Mouse (Mus musculus): ENCODE results near the gene Nipal3.

Gene Nipal3

DNA sequence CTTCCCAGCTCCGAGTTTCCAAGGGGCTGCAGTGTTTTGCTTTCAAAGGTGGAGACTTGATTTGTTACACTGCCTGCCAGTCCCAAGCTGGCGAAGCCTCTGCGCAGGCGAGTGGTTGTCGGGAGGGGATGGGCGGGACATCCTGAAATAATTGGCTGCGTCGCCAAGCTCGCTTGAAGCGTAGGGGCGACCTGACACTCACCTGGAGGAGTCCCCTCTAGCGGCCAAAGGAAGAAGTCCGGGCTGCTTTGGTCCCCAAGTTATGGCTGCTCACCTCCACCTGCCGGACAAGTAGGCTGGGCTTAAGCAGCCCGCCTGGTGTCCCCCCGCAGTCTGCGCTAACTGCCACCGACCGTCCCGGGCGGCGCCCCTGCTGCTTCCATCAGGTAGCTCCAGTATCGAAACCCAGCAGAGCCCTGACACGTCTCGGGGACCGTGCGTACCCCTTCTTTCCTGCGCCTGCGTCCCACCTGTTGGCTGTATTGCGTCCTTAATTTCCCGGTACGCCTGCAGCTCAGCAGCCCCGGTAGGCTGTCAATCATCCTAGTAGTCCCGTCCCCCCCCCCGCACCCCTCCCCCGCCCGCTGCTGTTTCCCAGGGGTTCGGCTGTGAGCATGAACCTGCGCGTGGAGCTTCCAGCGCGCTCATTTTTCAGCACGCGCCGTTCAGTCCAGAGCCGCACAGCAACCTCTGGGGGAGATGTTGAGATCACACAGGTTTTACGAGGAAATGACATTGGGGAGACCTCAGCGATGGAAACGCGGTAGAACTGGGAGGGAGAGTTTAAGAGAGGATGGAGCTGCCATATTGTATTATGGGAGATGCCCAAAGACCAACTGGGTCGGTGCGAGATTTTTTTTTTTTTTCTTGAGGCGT is at the start of gene Nipal3, which contains the start of gene Stpg1:
Gene Nipal3, minus strand, starts transcription at position 518 of the 876 bp plus-strand sequence.
Gene Stpg1, plus strand, starts transcription at position 270 of the 876 bp plus-strand sequence.
- DNase-seq (ENCODE audit: low read depth, low spot score), result peak; percentile 100

DNA sequence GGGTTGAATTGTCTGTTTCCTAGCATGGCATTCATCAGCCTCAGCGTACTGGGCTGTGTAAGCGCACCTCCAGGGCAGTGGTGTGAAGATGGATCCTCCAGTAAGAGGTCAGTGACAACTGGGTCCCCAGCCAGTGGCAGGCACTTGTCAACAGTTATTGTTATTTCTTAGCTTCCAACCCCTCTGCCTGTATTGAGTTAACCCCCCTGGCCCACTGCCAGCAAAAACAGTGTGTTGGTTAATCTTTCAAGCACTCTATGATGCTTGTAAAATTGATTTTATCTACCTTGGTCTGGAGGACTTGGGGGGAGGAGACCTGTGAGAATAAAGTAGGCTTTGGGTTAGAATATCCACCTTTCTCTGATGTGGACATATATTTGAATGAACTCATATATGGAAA is 49.4 kb upstream of the Nipal3 start:
- no peak for DNase-seq (ENCODE audit: low read depth, low spot score)

DNA sequence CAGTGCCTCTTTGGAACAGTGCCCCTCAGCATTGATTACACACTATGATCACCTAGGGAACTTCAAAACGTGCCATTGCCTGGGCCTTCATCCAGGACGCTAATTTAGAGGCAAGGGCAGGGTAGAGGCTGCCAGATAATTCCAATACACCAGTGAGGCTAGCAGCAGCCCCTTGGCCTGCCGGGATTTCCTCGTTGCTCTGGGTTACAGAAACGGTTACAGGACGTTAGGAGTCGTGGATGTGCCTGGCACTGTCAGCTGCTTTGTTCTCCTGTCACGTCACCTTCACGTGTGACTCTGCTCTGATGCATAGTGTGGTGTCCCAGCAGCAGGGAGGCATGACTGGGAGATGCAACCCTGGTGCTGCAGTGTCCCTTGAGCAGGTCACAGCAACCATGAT is 45.2 kb upstream of the Nipal3 start:
- no peak for DNase-seq (ENCODE audit: low read depth, low spot score)

DNA sequence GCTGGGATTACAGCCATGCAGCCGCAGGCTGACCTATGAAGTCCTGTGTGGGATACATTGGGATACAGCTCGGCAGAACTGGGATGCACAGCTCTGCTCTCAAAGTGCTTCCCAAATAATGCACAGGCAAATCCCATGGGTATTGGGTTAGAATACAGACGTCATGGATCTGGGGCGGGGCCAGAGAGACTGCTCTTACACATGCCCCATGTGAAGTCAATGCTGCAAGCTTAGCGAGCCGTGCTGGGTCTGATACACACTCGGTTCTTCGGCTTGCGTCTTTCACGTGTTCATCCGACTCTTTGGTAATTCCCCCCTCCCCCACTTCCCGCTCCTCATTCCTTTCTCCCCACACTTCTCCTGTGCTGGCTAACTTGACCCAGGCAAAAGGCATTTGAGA is 44.2 kb upstream of the Nipal3 start:
- no peak for DNase-seq (ENCODE audit: low read depth, low spot score)

GRCm38 (mm10) chr4:135535021-135535420 is 40.2 kb upstream of the Nipal3 start:
- no peak for DNase-seq (ENCODE audit: low read depth, low spot score)

DNA sequence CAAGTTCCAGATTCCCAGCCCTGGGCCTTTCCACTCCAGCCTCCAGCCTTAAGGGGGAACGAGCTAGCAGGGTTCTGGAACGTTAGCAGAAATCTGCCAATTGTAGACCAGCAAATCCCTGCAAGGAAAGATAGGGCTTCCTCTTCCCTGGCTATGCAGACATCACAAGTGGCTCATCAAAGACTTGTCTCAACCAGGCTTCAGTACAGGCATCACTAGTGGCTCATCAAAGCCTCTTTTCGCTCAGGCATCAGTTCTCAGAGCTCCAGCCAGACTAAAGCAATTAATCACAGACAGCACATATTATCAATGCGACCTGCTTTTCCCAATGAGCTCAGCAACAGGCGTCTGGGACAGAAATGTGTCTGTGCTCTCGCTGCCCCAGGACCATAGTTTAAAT is 38.2 kb upstream of the Nipal3 start:
- no peak for DNase-seq (ENCODE audit: low read depth, low spot score)

DNA sequence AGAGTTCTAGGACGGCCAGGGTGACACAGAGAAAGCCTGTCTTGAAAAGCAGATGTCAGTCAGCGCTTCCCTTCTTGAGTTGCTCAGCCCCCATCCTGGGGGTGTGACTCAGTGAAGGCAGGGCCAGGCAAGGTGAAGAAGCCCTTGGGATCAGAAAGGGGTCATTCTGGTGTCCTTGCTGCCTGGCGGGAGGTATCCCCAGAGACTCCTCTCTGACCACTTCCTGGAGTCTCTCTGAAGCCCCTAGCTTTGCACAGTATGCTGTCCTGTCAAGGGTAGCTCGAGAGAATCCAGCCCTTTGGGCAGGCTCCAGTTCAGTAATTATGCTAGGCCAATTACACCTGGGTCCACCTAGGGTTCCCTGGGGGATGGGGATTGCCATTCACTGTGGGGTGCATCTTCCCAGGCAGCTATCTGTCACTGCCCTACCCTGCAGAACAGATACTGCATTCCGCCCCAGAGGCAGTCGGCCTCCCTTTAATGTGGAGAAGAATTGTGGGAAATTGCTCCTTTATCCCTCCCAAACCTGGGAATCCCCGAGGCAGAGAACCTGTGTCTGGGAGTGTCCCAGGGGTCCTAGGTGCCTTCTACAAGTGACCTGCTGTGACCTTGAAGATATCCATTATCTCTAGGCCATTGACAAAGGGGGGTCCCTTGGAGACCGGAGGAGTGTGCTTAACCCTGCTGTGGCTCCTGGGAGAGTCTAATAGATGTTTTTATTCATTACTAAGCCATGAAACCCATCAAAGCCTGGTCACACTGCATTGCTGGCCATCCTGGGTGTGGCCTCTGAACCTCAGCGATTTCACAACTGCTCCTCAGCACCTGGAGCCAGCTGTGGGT is 37.2 kb upstream of the Nipal3 start:
- no peak for DNase-seq (ENCODE audit: low read depth, low spot score)

- DNase-seq (ENCODE audit: low read depth, low spot score), result peak; percentile 80
Measured at GRCm38 (mm10) chr4:135531236-135531635, 36.4 kb upstream of the Nipal3 start.

- no peak for DNase-seq (ENCODE audit: low read depth, low spot score)
Measured at GRCm38 (mm10) chr4:135530270-135530669, 35.4 kb upstream of the Nipal3 start.

DNA sequence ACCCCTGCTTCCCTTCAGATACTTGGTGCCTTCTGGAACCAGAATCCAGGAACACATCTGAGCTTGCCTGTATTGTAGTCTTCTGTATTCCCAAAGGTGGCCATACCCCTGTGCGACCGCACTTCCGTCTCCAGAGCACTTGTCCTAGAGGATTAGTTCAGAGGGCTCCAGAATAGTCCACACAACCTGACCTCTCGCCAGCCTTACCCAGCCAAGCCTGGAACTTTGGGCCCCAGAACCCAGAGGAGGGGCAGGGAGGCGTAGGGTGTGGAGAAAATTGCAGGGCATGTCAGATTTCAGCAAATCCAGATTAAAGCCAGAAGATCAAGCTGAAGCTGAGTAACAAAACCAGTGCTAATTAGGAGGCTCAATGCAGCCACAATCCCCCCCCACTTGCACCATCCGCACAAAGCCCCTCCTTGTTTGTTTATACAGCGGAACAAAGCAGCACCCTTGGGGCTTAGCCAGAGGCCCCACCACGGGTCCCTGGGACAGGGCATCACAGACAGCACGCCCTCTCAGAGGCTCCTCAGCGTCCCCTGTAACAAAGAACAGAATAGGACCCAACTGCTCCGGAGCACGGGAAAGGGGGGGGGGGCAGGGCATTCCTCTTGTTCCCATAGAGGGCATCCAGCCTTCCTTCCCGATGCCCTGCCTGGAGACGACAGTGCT is 31.3 kb upstream of the Nipal3 start:
- DNase-seq (ENCODE audit: low read depth, low spot score), result peak; percentile 74

DNA sequence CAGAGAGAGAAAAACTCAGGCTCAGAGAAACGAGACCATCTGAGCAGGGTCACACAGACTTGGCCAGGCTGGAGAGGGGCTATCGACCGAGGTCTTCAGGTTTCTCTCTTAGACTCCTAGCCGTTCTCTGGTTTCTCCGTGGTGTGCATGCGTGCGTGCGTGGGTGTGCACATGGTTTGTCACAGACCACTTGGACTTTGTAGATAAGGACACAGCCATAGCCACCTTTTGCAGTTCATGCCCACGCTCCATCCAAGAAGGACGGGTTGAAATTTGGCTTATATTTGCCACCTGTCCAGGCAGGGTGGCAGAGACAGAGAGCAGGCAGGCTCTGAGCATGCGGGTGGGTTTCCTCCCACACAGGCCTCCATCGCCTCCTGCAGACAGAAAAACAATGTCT is 30.2 kb upstream of the Nipal3 start:
- no peak for DNase-seq (ENCODE audit: low read depth, low spot score)

DNA sequence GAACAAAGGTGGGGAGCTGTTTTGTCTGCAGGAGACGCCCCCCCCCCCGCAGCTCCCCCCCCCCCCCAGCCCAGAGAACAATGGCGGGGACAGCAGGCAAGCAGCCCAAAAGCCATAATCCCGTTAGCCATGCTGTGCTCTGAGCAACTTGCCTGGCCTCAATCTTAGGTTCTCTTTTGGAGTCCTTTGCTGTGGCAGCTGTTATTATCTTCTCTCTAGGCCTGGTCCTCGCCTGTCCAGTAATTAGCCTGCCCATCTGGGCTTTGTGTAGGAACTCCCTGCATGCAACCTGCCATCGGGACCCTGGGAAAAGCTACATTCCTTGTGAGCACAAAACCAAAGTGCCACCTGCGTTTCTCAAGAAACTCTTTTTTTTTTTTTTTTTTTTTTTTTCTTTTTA is 29.1 kb upstream of the Nipal3 start:
- no peak for DNase-seq (ENCODE audit: low read depth, low spot score)

DNA sequence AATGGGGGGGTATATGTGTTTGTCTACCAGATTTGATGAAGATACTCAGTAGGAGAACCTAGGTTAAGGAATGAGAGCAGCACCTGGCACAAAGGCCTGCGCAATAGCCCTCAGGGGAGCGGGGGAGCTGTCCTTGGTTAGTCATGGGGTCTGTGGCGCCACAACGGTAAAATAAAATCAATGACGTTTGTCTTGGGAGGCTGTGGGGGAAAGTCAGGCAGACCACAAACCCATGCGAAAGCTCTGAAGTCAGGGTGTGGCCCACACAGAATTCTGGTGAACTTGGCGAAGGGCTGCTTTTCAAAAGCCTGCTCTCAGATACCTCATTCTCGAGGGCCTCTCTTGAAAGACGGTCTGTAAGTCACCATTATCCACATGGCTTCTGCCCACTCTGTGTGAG is 25.6 kb upstream of the Nipal3 start:
- DNase-seq (ENCODE audit: low read depth, low spot score), result no peak

DNA sequence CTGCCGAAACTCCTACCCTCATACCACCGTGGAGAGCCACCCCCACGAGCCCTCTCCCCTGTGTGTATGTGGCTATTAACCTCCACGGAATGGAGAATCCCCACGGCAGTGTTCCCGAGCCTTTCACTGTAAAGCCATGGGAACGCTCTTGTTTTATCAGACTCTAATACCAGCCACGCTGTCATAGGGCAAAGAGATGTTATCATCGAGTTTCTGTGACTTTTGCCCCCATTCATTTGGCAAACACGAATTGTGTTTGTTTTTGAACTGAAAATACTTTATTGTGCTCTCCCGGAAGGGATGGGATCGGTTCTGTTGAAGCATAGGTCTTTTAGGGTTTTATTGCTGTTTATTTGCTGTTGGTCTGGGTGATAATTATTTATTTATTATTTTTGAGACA is 23.3 kb upstream of the Nipal3 start:
- DNase-seq (ENCODE audit: low read depth, low spot score), result no peak

DNA sequence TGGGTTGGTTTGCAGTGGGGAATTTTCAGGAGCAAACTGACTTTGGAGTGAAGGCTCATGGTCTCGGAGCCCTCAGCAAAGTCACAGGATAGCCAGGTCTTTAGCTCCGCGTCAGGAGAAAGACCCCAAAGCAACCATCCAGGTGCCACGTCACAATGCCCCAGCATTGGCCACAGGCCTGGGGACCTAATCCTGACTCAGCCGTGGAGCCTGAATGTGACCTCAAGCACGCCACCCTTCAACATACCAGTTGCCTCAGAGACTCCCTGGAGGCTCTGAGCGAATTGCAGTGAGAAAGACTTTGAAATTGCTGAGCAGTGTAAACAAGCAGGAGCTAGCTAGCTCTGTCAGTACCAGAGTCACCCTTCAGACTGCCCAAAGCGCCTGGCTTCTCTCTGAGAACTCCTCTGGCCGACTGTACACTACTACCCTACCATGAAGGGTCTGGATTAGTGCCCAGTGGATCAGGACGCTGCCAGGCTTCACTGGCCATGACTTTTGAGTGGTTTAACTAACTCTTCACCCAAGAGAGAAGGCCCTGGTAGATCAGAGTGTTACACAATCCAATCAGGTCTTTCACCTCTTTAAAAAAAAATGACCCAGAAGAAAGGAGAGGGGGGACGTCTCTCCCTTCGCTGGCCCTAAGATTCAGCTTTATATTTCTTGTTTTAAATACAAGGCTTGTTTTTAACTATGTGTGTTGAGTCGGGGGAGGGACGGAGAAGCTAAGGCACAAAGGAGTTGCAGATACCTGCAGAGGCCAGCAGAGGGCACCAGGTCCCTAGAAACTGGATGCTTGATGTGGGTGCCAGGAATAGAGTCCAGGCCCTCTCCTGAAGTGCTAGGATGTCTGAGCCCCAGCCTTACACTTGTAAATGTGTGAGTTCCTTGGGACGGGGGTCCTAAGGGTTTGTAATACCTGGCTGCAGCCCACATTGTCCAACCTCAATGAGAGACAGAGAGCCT is 21.8 kb upstream of the Nipal3 start:
- peak; percentile 47 for DNase-seq (ENCODE audit: low read depth, low spot score)

DNA sequence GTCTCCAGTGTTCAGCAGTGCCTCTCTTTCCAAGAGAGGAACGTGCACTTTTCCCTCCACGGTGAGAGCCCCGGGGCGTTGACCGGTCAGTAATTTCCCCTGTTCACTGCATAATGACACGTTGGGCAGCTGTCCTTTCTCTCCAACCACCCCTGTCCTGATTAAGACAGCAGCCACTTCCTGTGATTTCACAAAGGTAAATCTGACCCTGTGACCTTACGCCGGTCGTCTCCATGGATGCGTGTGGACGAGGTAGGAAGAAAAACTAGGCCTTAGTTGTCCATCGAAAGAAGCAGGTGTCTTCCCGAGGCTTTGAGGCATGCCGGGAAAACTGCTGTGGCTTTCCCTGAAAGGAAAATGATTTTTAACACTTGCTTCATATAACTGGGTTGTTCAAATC is 20.1 kb upstream of the Nipal3 start:
- no peak for DNase-seq (ENCODE audit: low read depth, low spot score)

DNA sequence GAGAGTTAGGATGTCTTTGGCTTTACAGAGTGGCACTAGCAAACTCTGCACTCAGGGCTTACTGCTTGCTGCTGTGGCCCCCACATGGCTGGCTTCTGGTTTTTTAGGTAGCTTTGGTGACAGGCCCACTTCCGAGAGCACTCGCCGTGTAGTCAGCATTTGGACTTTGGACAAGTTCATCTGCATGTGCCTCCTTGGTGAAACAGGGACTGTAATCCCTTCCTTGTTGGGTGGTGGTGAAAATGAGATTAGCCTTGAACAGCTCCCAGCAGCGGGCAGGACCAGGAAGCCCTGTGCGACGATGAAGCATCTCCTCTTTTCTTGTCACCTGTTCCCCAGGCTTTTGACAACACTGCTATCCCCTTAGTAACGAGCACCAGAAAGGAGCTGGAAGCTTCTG is 19.0 kb upstream of the Nipal3 start:
- no peak for DNase-seq (ENCODE audit: low read depth, low spot score)

DNA sequence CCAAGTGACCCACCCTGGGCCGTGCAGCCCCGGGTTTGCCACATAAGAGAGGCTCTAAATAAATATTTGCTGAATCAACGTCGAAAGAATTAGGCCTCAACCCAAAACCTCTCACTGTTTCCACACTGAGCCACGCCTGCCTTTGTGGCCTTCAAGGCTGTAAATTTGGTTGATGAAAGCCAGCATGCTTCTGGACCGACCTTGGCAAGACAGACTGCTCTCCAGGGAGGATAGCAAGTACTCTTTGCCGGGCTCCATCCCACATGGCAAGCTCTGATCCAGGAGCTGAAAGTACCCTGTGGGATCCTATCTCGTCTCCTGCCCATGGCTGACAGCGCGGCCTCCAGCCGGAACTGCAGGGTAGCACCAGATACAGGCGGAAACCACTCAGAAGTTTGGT is 14.7 kb upstream of the Nipal3 start:
- DNase-seq (ENCODE audit: low read depth, low spot score), result no peak

DNA sequence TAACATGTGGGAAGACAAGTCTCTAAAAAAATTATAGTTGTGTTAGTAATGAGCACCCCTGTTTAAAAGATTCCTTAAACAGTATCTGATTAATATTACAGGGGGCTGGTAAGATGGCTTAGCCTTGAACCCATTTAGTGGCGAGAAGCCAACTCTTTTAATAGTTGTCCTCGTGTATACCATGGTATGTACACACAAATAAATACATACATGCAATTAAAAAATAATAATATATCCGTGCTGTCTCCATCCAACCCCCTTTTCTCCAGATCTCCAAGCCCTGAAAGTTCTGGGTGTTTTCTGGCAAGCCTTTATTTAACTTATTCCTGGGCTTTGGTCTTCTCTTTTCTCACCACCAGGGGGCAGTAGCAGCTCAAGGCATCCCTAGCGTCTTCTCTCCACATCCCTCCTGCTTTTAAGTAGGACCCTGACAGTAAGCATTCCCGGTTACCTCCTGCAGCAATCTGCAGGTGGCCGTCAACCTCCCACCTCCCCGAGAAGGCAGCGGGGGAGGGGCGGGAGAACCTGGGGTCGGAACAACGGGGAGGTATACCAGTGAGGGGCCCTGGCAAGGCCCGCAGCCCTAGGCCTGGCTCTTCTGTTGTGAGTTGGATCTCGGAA is 13.7 kb upstream of the Nipal3 start:
- peak; percentile 89 for DNase-seq (ENCODE audit: low read depth, low spot score)

DNA sequence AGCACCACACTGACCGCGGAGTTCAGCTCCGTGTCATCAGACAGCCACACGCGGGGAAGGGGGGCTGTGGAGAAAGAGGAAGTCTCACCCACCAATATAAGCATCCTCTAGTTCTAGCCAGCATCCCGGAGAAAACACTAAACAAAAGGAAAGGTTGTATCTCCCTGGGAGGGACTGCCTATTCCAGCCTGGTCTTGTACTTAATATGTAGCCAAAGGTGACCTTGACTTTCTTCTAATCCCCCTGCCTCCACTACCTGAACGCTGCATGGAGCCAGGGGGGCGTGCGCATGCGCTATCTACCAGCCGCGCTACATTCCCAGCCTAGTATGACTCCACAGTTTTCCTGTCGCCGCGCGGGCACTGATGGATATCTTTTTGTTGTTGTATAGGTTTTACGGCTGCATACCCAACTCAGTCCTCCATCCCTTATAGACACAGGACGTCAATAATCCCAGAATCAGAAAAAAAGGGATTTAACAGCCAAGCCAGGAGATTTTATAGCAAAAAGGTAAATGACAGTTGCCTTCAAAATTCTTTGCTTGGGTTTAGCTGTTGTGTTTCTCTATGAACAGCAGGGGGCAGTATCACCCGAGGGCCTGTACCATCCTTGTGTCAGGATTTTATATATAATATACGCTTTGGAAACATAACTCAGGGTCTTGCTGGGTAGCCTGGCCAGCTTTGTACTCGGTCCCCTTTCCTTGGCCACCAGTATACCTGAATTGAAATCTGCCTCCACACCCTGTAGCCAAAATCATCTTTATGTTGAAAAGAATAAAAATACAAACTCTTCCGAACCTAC is 12.9 kb upstream of the Nipal3 start:
- DNase-seq (ENCODE audit: low read depth, low spot score), result peak; percentile 75
